Mouse (Mus musculus) right cerebral cortex, postnatal 25 days (tissue): ENCODE measurements around the gene Clstn2.

Experiments used
- DNase-seq: peaks from one replicate; pipeline ENCODE4 v3.0.0; 2022

Clstn2 gene

DNA sequence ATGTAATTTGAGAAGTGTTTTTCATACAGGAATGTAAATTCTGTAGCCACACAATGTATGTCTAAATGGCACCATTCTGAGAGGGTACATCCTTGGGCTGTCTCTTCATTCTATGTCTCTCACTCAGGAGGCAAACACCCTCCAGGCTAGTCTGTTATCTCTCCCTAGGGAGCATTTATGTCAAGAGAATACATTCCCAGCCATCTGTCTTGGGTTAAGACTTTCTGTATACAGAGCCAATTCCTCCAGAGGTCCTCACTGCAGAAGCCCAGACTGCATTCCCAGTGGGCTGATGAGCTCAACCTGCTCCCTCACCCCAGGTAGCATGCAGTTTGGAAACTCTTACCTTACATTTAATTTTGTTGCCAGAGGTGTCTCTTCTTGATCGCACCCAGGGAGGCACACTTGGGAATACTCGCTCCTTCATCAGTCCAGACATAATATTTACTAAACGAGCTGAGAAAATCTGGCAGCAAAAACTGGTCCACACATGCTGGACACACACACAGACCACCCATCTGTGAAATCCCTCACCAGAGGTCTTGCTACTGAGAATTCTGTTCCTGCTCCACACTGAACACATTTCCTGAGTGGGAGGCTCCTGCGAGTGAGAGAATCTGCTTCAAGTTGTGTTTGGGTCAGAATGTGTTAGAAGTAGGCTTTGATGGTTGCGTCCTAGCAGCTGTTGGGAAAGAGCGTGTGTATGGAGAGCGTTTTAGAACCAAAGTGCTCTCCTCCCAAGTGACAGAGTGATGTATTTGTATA is 592.9 kb downstream of the Clstn2 start:
- DNase-seq: no peak

DNA sequence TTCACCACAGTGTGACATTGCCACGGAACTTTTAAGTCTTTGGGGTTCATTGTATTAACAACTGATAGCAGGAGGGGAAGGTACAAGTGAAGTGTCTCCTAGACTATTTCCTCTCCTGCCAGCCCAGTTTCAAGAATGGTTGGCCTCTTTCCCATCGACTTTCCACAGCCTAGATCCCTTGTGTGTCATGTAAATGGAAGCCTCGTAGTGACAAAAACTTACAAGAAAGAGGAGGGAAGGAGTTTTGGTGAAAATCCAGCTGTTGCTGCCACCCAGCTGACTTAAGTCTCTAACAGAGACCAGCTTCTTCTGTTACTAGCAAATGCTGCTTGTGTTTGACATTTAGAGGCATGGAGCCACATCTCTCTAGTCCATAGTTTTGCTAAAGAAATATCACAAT is 598.3 kb downstream of the Clstn2 start:
- DNase-seq: no peak

DNA sequence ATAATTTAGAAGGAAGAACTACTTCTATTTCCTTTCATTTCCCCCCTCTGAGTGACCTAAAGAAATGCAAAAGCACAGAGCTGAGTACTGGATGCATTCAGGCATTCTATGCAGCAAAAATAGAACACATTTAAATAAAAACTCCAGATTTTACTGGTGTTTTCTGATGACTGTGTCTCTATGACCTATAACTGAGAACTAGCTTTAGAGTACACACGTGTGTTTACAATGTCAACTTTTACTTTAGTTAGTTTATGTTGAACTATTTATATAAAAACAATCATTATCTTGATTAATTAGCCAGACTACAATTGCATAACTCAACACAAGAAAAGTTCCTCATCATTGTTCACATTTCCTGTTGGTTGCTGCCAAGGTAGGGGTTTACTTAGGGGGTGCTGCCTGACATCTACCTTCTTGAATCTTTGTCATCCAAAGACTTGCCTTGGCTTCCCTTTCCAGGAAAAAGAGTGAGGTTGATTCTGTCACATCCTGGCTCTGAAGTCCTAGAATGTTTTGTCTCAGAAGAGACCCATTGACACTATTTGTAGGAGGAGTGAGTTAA is 603.0 kb downstream of the Clstn2 start:
- no peak for DNase-seq

DNA sequence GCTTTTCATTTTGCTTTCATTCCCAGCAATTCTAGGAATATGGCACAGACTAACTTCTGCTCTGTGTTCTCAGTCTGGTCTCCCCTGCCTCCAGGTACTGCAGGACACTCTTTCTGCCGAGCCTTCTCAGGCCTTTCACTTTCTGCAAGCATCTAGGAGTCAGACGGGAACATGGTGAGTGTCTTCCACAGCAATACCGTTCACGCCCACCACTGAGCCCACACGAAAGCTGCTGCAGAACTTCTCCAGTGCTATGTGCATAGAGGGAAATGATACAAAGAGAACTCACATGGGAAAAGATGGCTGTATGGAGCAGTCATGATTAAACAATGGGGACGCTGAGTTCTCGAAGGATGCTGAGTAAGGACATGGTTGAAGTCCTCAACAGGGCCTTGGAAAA is 604.9 kb downstream of the Clstn2 start:
- DNase-seq: peak; percentile 62

DNA sequence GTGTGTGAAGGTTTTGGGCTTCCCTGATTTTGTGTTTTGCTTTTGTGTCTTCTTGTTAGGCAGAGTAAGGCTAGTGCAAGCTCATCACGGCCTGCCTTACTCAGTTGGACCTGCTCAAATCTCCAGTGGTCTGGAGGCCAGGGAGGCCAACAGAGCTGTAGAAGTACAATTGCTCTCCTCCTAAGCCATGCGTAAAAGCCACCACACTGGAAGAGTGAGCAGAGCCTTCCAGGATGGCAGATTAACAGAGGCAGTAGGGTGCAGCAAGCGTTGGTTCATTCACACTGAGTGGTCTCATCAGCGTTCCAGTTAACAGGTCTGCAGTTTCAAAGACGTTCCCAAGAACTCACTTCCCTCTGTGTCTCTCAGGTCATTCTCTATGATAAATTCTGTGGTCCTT is 612.1 kb downstream of the Clstn2 start:
- no peak for DNase-seq

DNA sequence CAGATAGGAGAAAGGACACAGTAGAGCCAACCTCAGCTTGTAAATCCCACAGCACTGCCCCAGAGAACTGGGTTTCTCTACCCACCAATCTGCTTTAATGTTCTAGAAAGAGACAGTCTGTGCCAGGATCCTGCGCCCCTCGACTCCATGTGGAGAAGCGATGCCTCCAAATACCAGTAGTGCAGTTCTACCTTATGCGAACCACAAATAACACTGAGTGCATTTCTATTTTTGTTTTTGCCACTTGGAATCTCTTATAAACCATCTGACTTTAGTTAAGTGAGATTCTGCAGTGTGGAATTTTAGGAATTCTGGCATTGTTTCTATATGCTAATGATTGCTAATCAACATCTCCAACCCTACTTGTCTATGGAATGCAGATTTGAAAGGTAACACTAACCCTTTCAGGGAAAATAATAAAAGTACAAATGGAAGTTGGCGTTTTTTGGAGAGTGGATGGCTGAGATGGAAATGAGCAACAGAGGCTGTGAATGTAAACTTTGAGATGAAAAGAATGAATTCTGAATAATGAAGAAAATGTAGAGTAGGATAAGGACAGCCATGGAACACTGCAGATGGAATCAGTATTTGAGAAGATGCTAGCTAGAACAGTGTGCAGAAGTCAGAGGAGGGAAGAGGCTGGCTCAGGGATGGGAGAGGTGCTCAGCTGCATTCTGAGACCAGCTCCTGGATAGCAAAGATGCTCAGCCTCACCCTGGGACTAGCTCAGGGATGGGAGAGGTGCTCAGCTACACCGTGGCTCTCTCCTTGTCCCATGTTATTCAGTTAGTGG is 617.9 kb downstream of the Clstn2 start:
- DNase-seq: no peak

DNA sequence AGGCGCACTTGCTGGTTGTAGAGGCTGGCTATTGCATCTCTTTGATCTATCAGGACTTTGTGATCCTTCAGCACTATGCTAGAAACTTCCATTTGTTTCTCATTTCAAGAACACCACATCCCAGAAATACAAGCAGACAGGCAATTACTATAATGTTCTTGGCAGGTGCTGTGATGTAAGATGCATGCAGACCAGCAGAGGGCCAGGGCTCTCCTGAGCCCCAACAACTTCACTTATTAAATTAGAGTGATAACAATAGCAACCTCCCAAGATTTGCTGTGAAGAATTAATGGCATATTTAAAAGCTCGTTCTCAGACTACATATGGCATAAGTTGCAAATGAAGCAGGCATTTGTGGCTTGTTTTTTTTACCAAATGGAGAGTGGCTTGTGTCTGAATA is 624.8 kb downstream of the Clstn2 start:
- no peak for DNase-seq
